Mouse (Mus musculus) right cerebral cortex, postnatal 14 days (tissue): ENCODE measurements around the gene Capns1.
A peak's percentile ranks its signal among the peaks of the same experiment; 100 is the strongest.
"Not testable (repeated sequence)": the region's sequence is repeated elsewhere in the genome, so short reads cannot be mapped to it uniquely, and the experiment has no call there.

Experiments used
- DNase-seq: peaks from one replicate; pipeline ENCODE4 v3.0.0; 2022

Gene Capns1

GRCm38 (mm10) chr7:30202895-30203690, 4.5 kb upstream of the Capns1 start:
- DNase-seq, result no peak

- not testable (repeated sequence) for DNase-seq
Observed at GRCm38 (mm10) chr7:30200661-30201060, 2.0 kb upstream of the Capns1 start.

GRCm38 (mm10) chr7:30200200-30200599, 1.6 kb upstream of the Capns1 start:
- no peak for DNase-seq

GRCm38 (mm10) chr7:30199498-30200139, 1.0 kb upstream of the Capns1 start:
- DNase-seq, result no peak

- DNase-seq, result no peak
Observed at GRCm38 (mm10) chr7:30197592-30198129, 950 bp downstream of the Capns1 start.

GRCm38 (mm10) chr7:30196171-30196570, 2.4 kb downstream of the Capns1 start:
- DNase-seq, result no peak

- DNase-seq, result no peak
Observed at GRCm38 (mm10) chr7:30195461-30195860, 3.1 kb downstream of the Capns1 start.

- peak; percentile 98 for DNase-seq
Observed at GRCm38 (mm10) chr7:30194884-30195283, 3.7 kb downstream of the Capns1 start.

GRCm38 (mm10) chr7:30194101-30194831, 4.3 kb downstream of the Capns1 start:
- DNase-seq, result peak; percentile 50

- DNase-seq, result peak; percentile 66
Observed at GRCm38 (mm10) chr7:30193581-30194100, 5.0 kb downstream of the Capns1 start.

- DNase-seq, result no peak
Observed at GRCm38 (mm10) chr7:30193013-30193412, 5.6 kb downstream of the Capns1 start.

GRCm38 (mm10) chr7:30192088-30192487, 6.5 kb downstream of the Capns1 start:
- DNase-seq, result no peak

GRCm38 (mm10) chr7:30189116-30189491, 9.5 kb downstream of the Capns1 start:
- DNase-seq, result no peak

- no peak for DNase-seq
Observed at GRCm38 (mm10) chr7:30188344-30189115, 10.1 kb downstream of the Capns1 start.

- DNase-seq, result no peak
Observed at GRCm38 (mm10) chr7:30184641-30185348, 13.8 kb downstream of the Capns1 start.

- peak; percentile 53 for DNase-seq
Observed at GRCm38 (mm10) chr7:30183879-30184289, 14.7 kb downstream of the Capns1 start, which contains the start of gene Cox7a1. TSS of gene Cox7a1 (plus strand) at chr7:30184144.

- DNase-seq, result not testable (repeated sequence)
Observed at GRCm38 (mm10) chr7:30183189-30183588, 15.4 kb downstream of the Capns1 start.

GRCm38 (mm10) chr7:30181929-30182328, 16.7 kb downstream of the Capns1 start:
- not testable (repeated sequence) for DNase-seq

- DNase-seq, result peak; percentile 71
Observed at GRCm38 (mm10) chr7:30181308-30181707, 17.3 kb downstream of the Capns1 start.

GRCm38 (mm10) chr7:30178256-30178655, 20.4 kb downstream of the Capns1 start:
- DNase-seq, result no peak

GRCm38 (mm10) chr7:30176474-30176873, 22.1 kb downstream of the Capns1 start:
- no peak for DNase-seq
